Mouse (Mus musculus) lung, postnatal 0 days (tissue): Measurements from ENCODE around the gene Slc6a9. TPM values are rescaled to one million over a fixed set of nuclear protein-coding genes. Genes with fewer than 3 reads are reported as not detected.

ENCODE experiments used
- ATAC-seq: fragments of 200-750 bp; cut with Nextera tagmentation; 2 replicates; pipeline ENCODE4 v1.8.0; 2017; ENCODE audit warnings: moderate library complexity
- DNase-seq: peaks from one replicate; pipeline ENCODE4 v3.0.0-alpha.2; 2016; ENCODE audit warnings: low spot score
- H3K27ac ChIP-seq: fragments of 300-500 bp; sonication (generic); 2 replicates; pipeline ENCODE4 v1.5.1; 2014; ENCODE audit warnings: antibody characterized with exemption, mild to moderate bottlenecking, low read length, mixed read lengths
- H3K27me3 ChIP-seq: fragments of 300-500 bp; sonication (generic); replicated peaks from 2 replicates; pipeline ENCODE4 v1.6.1; 2014; ENCODE audit warnings: low read length, mixed read lengths; ENCODE audit not compliant: insufficient read depth
- H3K36me3 ChIP-seq: fragments of 300-500 bp; sonication (generic); 2 replicates; pipeline ENCODE4 v1.6.1; 2014; ENCODE audit warnings: low read length, mixed read lengths; ENCODE audit not compliant: insufficient read depth
- H3K4me1 ChIP-seq: fragments of 300-500 bp; sonication (generic); 2 replicates; pipeline ENCODE4 v1.6.1; 2014; ENCODE audit warnings: antibody characterized with exemption, low read depth, low read length, mixed read lengths; ENCODE audit not compliant: insufficient read depth
- H3K4me2 ChIP-seq: fragments of 300-500 bp; sonication (generic); replicated peaks from 2 replicates; pipeline ENCODE4 v1.6.1; 2014; ENCODE audit warnings: low read depth, mild to moderate bottlenecking, low read length, moderate library complexity, mixed read lengths
- H3K4me3 ChIP-seq: fragments of 300-500 bp; sonication (generic); 2 replicates; pipeline ENCODE4 v1.5.1; 2014; ENCODE audit warnings: low read depth, low read length
- H3K9ac ChIP-seq: fragments of 300-500 bp; sonication (generic); replicated peaks from 2 replicates; pipeline ENCODE4 v1.6.1; 2014; ENCODE audit warnings: low read depth, mild to moderate bottlenecking
- H3K9me3 ChIP-seq: fragments of 300-500 bp; sonication (generic); 2 replicates; pipeline ENCODE4 v1.6.1; 2016; ENCODE audit warnings: low read length, mixed read lengths
- CTCF ChIP-seq: IDR thresholded peaks from 2 replicates; pipeline ENCODE4 v1.5.1; 2016; ENCODE audit warnings: antibody characterized with exemption, mild to moderate bottlenecking
- EP300 ChIP-seq: IDR thresholded peaks from 2 replicates; pipeline ENCODE4 v1.6.1; 2016; ENCODE audit warnings: antibody characterized with exemption, mild to moderate bottlenecking, control low read depth
- WGBS: fragments of 180-500 bp; shearing (Covaris S2); extraction: QIAGEN DNeasy Blood & Tissue Kit; methylation state at CpG from one replicate; pipeline ENCODE4 v1.1.7; 2014; 5-methylcytosine and 5-hydroxymethylcytosine counted together
- polyA plus RNA-seq: library from polyadenylated mRNA; unstranded; fragments of >200 nt; fragmentation: Nextera tagmentation; extraction: Ambion mirVana; gene quantifications from 2 replicates; pipeline ENCODE4 v1.2.1, GENCODE M21; 2015

Slc6a9 gene
- polyA plus RNA-seq, 1 experiment from 2014 or later = 19.1 TPM

- Histone ChIP-seq H3K9ac (no peak overlapping the region), H3K4me2 (peak overlapping the region; percentile 95), H3K27ac (no peak overlapping the region), H3K4me3 (no peak overlapping the region), H3K36me3 (peaks cover 11% of the 10 kb centered on the region; the same call in 1 of the 2 replicates), H3K27me3 (no peaks in the 10 kb centered on the region), H3K4me1 (peaks cover 10% of the 10 kb centered on the region; the same call in 1 of the 2 replicates), H3K9me3 (no peaks in the 10 kb centered on the region)
- TF ChIP-seq EP300 (no peak), CTCF (no peak)
- 78% methylated on average over 9 of the region's 9 CpGs for WGBS
- ATAC-seq (no peak), DNase-seq (no peak)
These were observed 51.7 kb downstream of the Slc6a9 start for GRCm38 (mm10) chr4:117885994-117886393.

- H3K9me3 ChIP-seq = no peaks in the 10 kb centered on the region
- peaks cover 11% of the 10 kb centered on the region; the same call in 1 of the 2 replicates for H3K36me3 ChIP-seq
- H3K4me2 ChIP-seq = peak overlapping the region; percentile 95
- peak overlapping the region; percentile 90 for H3K4me3 ChIP-seq
- ATAC-seq (peak; percentile 30), DNase-seq (peak; percentile 34)
- H3K27ac ChIP-seq = peak overlapping the region; percentile 66; the same call in 1 of the 2 replicates
- TF ChIP-seq CTCF (no peak), EP300 (no peak)
- H3K27me3 ChIP-seq = no peaks in the 10 kb centered on the region
- WGBS = under 1% methylated on average over 23 of the region's 24 CpGs
- H3K4me1 ChIP-seq = peaks cover 10% of the 10 kb centered on the region; the same call in 1 of the 2 replicates
- peak overlapping the region; percentile 78 for H3K9ac ChIP-seq
These were observed 52.3 kb downstream of the Slc6a9 start for GRCm38 (mm10) chr4:117886644-117887043.

DNA sequence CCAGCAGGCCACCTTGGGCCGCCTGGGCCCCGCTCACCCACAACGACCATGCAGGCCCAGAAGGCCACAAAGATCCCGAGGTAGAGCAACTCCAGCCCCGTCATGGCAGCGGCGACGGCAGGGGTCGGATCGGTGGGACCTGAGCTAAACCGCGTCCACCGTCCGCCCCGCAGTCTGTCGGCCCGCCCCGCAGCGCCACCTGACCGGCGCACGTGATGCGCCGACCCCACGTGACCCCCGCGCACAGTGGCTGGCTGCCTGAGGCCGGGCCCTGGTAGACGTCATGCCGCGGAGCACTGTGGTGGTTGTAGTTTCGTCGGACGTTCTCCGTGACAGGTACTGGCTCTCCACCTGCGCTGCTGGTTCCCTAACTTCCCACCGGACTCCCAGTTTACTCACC, 52.8 kb downstream of the Slc6a9 start, which contains the start of gene Atp6v0b:
TSS of gene Atp6v0b (minus strand) at position 201 of the 400 bp plus-strand sequence.
- DNase-seq (peak; percentile 95), ATAC-seq (peak; percentile 94)
- Histone ChIP-seq H3K4me2 (peak within 1 kb of the TSS; percentile 95), H3K4me3 (peak within 1 kb of the TSS; percentile 90), H3K36me3 (peaks cover 11% of the 10 kb centered on the region; the same call in 1 of the 2 replicates), H3K27ac (peak within 1 kb of the TSS; percentile 66; the same call in 1 of the 2 replicates), H3K4me1 (peaks cover 10% of the 10 kb centered on the region; the same call in 1 of the 2 replicates), H3K9ac (peak within 1 kb of the TSS; percentile 78), H3K9me3 (no peaks in the 10 kb centered on the region), H3K27me3 (no peaks in the 10 kb centered on the region)
- TF ChIP-seq EP300 = no peak
- 0 out of 2 replicates have a peak, but pooled peaks have one; percentile 4 for TF ChIP-seq CTCF
- WGBS = under 1% methylated on average over 23 of the region's 37 CpGs

- no peaks in the 10 kb centered on the region for H3K9me3 ChIP-seq
- H3K4me1 ChIP-seq = peaks cover 10% of the 10 kb centered on the region; the same call in 1 of the 2 replicates
- H3K27ac ChIP-seq = no peak overlapping the region
- H3K4me2 ChIP-seq = no peak overlapping the region
- H3K27me3 ChIP-seq = no peaks in the 10 kb centered on the region
- peaks cover 11% of the 10 kb centered on the region; the same call in 1 of the 2 replicates for H3K36me3 ChIP-seq
- WGBS = 73% methylated on average over 2 of the region's 2 CpGs
- no peak for ATAC-seq
- no peak overlapping the region for H3K4me3 ChIP-seq
- no peak for DNase-seq
- TF ChIP-seq EP300 (no peak), CTCF (no peak)
- H3K9ac ChIP-seq = no peak overlapping the region
These were observed 53.6 kb downstream of the Slc6a9 start for GRCm38 (mm10) chr4:117887920-117888319.

DNA sequence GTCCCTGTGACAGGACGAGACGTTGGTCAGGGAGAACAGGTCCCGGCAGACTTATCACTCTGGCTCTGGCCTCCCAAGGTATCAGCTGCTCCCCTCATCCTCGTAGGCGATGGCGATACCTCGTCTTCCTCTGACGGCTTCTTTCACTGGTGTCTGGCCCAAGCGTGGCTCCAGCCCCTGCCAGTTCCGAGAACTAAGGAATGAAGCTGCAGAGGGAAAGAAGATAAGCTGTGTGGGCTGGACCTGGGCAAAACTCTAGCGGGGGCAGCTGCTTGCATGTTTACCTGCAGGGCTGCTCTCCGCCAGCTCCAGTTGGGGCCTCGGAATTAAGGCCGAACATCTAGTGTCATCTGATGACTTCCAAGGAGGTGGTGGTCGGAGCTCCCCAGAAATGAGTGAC, 55.2 kb downstream of the Slc6a9 start:
- H3K27ac ChIP-seq = no peak overlapping the region
- H3K27me3 ChIP-seq = no peaks in the 10 kb centered on the region
- H3K9ac ChIP-seq = no peak overlapping the region
- H3K36me3 ChIP-seq = peaks cover 6% of the 10 kb centered on the region; the same call in 1 of the 2 replicates
- no peaks in the 10 kb centered on the region for H3K9me3 ChIP-seq
- no peak for TF ChIP-seq CTCF
- WGBS = 89% methylated on average over 15 of the region's 15 CpGs
- H3K4me1 ChIP-seq = peaks cover 6% of the 10 kb centered on the region; the same call in 1 of the 2 replicates
- ATAC-seq = no peak
- no peak overlapping the region for H3K4me2 ChIP-seq
- no peak overlapping the region for H3K4me3 ChIP-seq
- no peak for DNase-seq

DNA sequence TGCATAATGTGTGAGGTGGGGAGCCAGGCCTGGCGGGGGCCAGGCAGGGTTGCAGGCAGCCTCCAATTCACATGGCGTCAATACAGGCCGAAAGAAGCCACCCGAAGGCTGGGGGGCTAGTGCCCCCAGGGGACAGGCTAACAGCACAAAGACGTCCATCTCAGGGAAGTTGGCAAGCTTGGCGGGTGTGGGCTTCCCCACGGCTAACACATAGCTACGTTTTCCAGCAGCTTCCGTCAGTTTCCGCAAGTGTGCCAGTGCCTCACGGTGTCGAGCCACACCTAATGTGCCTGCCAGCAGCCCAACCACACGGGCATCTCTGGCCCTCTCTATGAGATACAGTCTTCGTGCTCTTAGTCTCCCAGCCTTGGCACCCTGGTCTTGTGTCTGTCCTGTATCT, 55.7 kb downstream of the Slc6a9 start:
- no peak for ATAC-seq
- 87% methylated on average over 13 of the region's 14 CpGs for WGBS

More for the DNA sequence above, 55.7 kb downstream of the Slc6a9 start:
- Histone ChIP-seq H3K4me3 (no peak overlapping the region), H3K27me3 (no peaks in the 10 kb centered on the region), H3K9ac (no peak overlapping the region), H3K4me2 (no peak overlapping the region), H3K36me3 (0 out of 2 replicates have a peak, but pooled peaks cover 5% of the 10 kb centered on the region), H3K27ac (no peak overlapping the region), H3K4me1 (peaks cover 6% of the 10 kb centered on the region; the same call in 1 of the 2 replicates), H3K9me3 (no peaks in the 10 kb centered on the region)
- TF ChIP-seq CTCF (no peak), EP300 (no peak)
- no peak for DNase-seq
